8 mouse cellular contexts compared by ENCODE assay signal in the genomic region with DNA sequence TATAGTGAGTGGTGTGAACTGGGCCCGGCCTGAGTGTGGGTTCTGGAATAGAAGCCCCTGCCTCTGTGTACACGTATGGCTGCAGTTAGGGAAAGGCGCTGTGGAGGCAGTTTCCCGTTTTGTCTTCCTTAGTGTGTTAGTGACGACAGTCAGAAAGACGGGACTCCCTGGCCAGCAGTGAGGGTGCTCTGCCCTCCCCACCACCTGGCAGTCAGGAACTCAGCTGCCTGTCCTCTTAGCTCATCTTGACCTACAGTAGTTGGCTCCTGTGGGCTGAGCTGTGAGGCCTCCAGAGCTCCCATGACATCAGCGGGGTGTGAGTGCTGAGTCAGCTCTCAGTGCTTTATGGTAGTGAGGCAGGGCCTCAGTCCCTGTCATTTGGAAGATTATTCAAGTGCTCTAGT.
DNase-seq lines count a peak whose midpoint lies in the region; ATAC-seq and TF ChIP-seq lines count a peak whose summit lies in the region.
"Had no signal": no experiment of that assay in that cellular context is flagged by ENCODE, and none has a peak within 500 bp of the region (broad histone marks: within the 10 kb centered on the region; RNA-seq: fewer than 3 reads in every experiment).

No protein-coding gene starts in this region.

- peak overlapping the region; percentile 28; the same call in 1 of the 2 replicates for H3K4me2 ChIP-seq in heart, embryonic 13.5 days
- H3K4me2 ChIP-seq in neural tube, embryonic 14.5 days (ENCODE audit: low read depth, low read length) = no peak overlapping the region

- no peak for TF ChIP-seq CTCF in layer of hippocampus, adult 2 months (conservative IDR thresholded peaks at IDR 0.05)

- H3K27me3 ChIP-seq in heart, embryonic 13.5 days (replicated peaks) = no peaks in the 10 kb centered on the region
- no peaks in the 10 kb centered on the region for H3K27me3 ChIP-seq in neural tube, embryonic 14.5 days (ENCODE audit: control insufficient read depth, insufficient read depth, low read length)

- H3K36me3 ChIP-seq in heart, embryonic 13.5 days = no peaks in the 10 kb centered on the region
- H3K36me3 ChIP-seq in neural tube, embryonic 14.5 days (ENCODE audit: control insufficient read depth, insufficient read depth, low read length) = no peaks in the 10 kb centered on the region

- no peak for DNase-seq in layer of hippocampus, adult 2 months (ENCODE audit: low spot score in 2 of 2)
- DNase-seq in layer of hippocampus, adult 18-20 months (ENCODE audit: low spot score in 2 of 2) = no peak
- peak; percentile 21 for DNase-seq in c-Kit-negative CD71-positive TER-119-positive erythroid progenitor cells, embryonic 14.5 days (ENCODE audit: low read depth, low spot score)
- no peak for DNase-seq in urinary bladder, postnatal 25 days (ENCODE audit: low spot score)
- DNase-seq in cerebellum, adult 11-12 months = no peak

- H3K27ac ChIP-seq in layer of hippocampus, adult 2 months = peak overlapping the region; percentile 64
- peak overlapping the region; percentile 24; the same call in 1 of the 2 replicates for H3K27ac ChIP-seq in heart, embryonic 13.5 days (replicated peaks)
- no peak overlapping the region for H3K27ac ChIP-seq in neural tube, embryonic 14.5 days (ENCODE audit: low read depth, low read length)

- H3K4me1 ChIP-seq in heart, embryonic 13.5 days = peaks cover 17% of the 10 kb centered on the region
- peaks cover 6% of the 10 kb centered on the region; the same call in 1 of the 2 replicates for H3K4me1 ChIP-seq in neural tube, embryonic 14.5 days (ENCODE audit: control insufficient read depth, insufficient read depth, low read length)

- peak; percentile 71; the same call in 1 of the 2 replicates for ATAC-seq in heart, embryonic 13.5 days (ENCODE audit: extremely low read depth, insufficient number of reproducible peaks, low FRiP score, low TSS enrichment)
- peak; percentile 61; the same call in 1 of the 2 replicates for ATAC-seq in neural tube, embryonic 14.5 days (ENCODE audit: low read depth)

- no peak overlapping the region for H3K4me3 ChIP-seq in layer of hippocampus, adult 2 months
- no peak overlapping the region for H3K4me3 ChIP-seq in heart, embryonic 13.5 days
- H3K4me3 ChIP-seq in neural tube, embryonic 14.5 days (ENCODE audit: low read depth, low read length) = no peak overlapping the region
- H3K4me3 ChIP-seq: erythroblast, embryonic 14.5 days had no signal

- 0 out of 2 replicates have a peak overlapping the region, but pooled peaks have one; percentile 28 for H3K9ac ChIP-seq in heart, embryonic 13.5 days
- no peak overlapping the region for H3K9ac ChIP-seq in neural tube, embryonic 14.5 days (replicated peaks; ENCODE audit: low read depth, low read length)

- 35% methylated on average over 7 of the region's 7 CpGs for WGBS in heart, embryonic 13.5 days
- 55% methylated on average over 7 of the region's 7 CpGs for WGBS in neural tube, embryonic 14.5 days

- H3K9me3 ChIP-seq in heart, embryonic 13.5 days = no peaks in the 10 kb centered on the region
- no peaks in the 10 kb centered on the region for H3K9me3 ChIP-seq in neural tube, embryonic 14.5 days (ENCODE audit: control insufficient read depth, low read length)
